Mouse (Mus musculus) megakaryocyte, embryonic 14.5 days (primary cell): ENCODE measurements around the gene Zfp972.
"Not testable (repeated sequence)": the region's sequence is repeated elsewhere in the genome, so short reads cannot be mapped to it uniquely, and the experiment has no call there.

ENCODE experiments used
- FLI1 ChIP-seq: IDR thresholded peaks from 2 replicates; pipeline ENCODE4 v1.6.1; 2012; ENCODE audit warnings: low read length, inconsistent platforms, mixed read lengths
- GATA1 ChIP-seq: IDR thresholded peaks from 3 replicates; pipeline ENCODE4 v1.6.1; 2012; ENCODE audit warnings: mixed read lengths, low read length, inconsistent platforms, borderline replicate concordance

GRCm38 (mm10) chr2:177956734-177957133, 31.3 kb upstream of the Zfp972 start:
- TF ChIP-seq FLI1, GATA1: not testable (repeated sequence)
